Mouse (Mus musculus) frontal cortex, adult (tissue): ENCODE results near the gene Ndufa11.

Source experiments
- ATAC-seq: cut with Nextera tagmentation; 2 replicates; pipeline ENCODE4 v1.9.2; 2017; ENCODE audit warnings: mild to moderate bottlenecking, moderate library complexity, mixed read lengths; ENCODE audit not compliant: low TSS enrichment

Ndufa11 gene

DNA sequence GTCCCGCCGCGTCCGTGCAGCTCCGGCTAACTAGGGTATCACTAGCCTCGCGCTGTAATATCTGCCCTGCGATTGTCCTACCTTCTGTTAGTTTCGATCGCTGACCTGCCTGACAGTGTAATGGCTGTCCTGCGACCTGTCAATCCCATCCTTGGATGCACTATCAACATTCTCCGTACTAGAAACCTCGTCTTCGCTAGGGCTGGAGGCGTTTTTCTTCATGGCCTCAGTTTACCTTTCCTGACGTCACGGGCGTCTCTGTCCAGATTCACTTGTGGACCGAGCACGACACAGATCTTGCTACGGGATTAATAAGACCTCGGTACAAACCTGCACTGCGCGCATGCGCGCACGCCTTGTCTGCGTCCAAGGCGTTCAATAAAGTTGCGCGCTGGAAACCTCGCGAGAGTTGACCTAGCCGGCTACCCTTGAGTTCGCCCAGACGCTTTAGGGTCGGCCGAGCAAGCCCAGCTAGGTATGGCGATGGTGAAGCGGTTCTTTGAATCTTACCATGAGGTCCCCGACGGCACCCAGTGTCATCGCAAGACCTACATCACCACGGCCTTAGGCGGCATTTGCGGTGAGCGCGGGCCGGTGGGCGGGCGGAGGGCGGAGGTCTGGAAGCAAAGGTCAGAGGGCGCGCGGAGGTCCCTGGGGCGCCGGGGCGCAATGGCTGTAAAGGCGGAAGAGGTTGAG is at the start of gene Ndufa11, which contains the start of gene Vmac:
Gene Ndufa11 (plus strand): TSS at position 405 of the 696 bp plus-strand sequence.
Gene Vmac (minus strand): TSS at position 660 of the 696 bp plus-strand sequence.
- ATAC-seq, result peak; percentile 62

GRCm38 (mm10) chr17:56668384-56669144 is 49.0 kb upstream of the Ndufa11 start:
- ATAC-seq, result peak; percentile 56

- ATAC-seq, result no peak
These were observed 47.8 kb upstream of the Ndufa11 start for GRCm38 (mm10) chr17:56669766-56670165.

- peak; percentile 94 for ATAC-seq
These were observed 44.5 kb upstream of the Ndufa11 start, which contains the start of gene Ranbp3 for GRCm38 (mm10) chr17:56672941-56673646. Gene Ranbp3, plus strand, starts transcription at chr17:56673294.

DNA sequence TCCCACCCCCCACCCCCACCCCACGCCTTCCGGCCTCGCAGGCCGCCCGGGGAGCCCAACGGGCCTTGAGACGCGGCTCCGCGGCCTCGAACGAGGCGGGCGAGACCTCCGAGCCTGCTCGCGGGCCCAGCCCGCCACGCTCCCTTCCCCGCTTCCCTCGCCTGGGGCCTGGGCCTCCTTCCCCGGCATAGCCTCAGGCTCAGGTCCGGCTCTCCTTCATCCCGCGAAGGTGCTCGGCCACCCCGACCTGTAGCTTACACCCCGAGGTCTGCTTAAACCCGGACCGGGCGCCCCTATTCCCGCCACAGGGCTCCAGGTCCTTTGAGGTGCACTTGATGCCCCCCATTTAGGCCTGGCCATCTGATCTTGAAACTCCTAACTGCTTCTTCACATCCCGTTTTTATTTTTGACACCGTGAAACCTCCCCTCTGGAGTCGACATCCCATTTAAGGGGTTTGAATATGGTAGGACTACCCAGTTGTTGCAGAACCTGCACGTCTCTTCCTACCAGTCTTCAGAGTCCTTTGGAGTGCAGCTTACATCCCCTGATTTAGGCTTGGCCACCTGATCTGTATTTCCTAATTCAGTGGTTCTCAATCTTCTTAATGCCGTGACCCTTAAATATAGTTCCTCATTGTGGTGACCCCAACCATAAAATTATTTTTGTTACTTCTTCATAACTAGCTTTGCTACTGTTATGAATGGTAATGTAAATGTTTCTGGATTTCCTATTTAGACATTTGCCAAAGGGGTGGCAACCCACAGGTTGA is 43.7 kb upstream of the Ndufa11 start:
- ATAC-seq, result peak; percentile 4; the same call in 1 of the 2 replicates

- no peak for ATAC-seq
These were observed 35.8 kb upstream of the Ndufa11 start for GRCm38 (mm10) chr17:56681791-56682190.

DNA sequence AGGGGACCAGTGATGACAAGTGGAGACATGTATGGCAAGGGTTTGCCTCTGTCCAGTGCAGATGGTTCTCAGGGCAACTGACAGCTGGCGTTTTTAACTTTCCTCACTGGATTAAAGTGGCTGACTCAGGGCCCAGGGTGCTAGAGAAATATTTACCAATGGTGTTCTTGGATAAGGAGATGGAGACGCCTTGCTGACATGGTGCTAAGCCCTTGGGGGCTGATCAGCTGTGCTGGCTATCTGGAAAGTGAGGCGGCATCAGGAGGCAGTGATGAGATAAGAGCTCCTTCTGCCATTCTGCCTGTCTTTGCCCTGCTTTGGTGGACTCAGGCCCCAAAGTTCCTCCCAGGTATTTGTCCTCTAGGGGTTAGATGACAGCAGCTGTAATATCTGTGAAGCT is 34.7 kb upstream of the Ndufa11 start:
- no peak for ATAC-seq

- ATAC-seq, result no peak
These were observed 33.9 kb upstream of the Ndufa11 start for GRCm38 (mm10) chr17:56683546-56684140.

- ATAC-seq, result no peak
These were observed 32.9 kb upstream of the Ndufa11 start for GRCm38 (mm10) chr17:56684649-56685048.

- no peak for ATAC-seq
These were observed 30.8 kb upstream of the Ndufa11 start for GRCm38 (mm10) chr17:56686801-56687200.

- ATAC-seq, result no peak
These were observed 29.5 kb upstream of the Ndufa11 start for GRCm38 (mm10) chr17:56688045-56688444.

- no peak for ATAC-seq
These were observed 28.9 kb upstream of the Ndufa11 start for GRCm38 (mm10) chr17:56688689-56689088.

DNA sequence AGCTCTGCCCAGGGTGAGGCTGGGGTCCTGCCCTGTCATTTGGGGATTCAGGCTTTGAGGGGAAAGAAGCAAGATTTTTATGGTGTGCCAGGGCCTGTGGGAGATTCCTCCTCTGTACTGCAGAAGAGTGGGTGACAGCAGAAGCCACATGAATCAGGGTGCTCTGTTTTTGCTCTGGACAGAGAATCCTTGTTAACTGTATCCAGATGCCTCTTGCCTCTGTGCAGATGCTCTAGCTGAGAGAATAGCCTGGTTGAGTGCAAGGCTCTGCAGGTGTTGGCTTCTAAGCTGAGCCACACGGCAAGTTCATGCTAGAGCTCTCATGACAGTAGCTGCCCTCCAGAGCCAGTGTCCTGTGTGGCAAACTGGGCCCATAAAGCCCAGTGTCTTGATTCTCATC is 24.2 kb upstream of the Ndufa11 start:
- peak; percentile 67 for ATAC-seq

- peak; percentile 75 for ATAC-seq
These were observed 23.7 kb upstream of the Ndufa11 start for GRCm38 (mm10) chr17:56693851-56694310.

DNA sequence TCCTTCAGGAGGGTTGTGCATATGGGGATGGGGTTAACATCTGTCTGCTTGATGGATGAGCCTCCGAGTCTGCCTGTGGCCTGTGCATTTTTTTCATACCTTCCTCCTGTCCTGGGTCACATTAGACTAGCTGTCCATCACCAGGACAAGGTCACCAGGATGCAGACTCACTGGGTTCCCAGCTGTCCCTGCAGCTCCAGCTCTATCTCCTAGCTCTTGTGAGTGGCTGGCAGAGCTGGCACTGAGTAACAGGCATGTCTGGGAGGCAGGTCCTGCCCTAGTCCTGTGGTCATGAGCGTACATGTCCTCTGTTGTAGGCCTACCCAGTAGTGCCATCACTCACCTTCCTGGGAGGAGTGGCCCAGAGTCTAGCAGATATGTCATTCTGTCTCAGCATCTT is 17.1 kb upstream of the Ndufa11 start:
- ATAC-seq, result no peak

GRCm38 (mm10) chr17:56703038-56703437 is 14.5 kb upstream of the Ndufa11 start:
- ATAC-seq, result no peak; the same call in 1 of the 2 replicates

- no peak for ATAC-seq
These were observed 11.1 kb upstream of the Ndufa11 start for GRCm38 (mm10) chr17:56706515-56706914.

DNA sequence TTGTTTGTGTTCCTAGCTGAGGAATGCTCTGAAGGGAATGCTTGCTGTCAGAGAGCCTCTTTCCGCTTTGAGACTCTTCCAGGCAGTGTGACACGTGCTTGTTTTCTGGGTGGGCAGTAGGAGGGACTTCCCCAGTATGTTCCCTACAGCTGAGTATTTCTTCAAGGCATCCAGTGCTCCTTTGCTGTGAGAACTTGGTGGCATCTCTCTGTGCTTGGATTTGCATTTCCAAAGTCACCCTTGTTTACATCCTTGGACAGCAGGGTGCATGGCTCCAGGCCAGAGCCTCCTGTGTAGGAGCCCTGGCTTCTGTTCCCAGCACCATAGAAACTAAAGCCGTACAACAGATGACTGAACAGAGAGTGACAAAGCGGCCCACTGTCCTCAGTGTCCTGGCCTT is 8.9 kb upstream of the Ndufa11 start:
- ATAC-seq, result no peak

DNA sequence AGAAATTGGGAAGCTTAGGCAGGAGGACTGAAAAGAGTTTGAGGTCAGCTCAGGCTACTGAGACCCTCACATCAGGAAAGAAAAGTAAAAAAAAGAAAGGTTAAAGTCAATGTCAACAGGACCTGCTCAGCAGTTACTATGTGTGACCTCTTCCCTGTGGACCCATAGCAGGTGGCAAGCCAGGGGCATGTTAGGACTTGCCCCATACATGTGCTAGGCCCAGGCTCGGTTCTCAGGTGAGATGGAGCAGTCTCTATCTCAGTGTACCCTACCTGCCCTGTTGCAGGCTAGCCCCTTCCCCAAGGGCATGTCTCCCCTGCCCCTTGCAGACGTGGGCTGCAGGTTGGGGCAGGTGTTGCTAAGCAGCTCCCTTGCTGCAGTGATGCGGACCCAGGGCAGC is 7.9 kb upstream of the Ndufa11 start:
- no peak for ATAC-seq

- ATAC-seq, result no peak
These were observed 2.2 kb upstream of the Ndufa11 start for GRCm38 (mm10) chr17:56715360-56715759.
